Mouse (Mus musculus) spleen, adult 2 months (tissue): ENCODE data around the gene Klf7. TPM values are rescaled to one million over a fixed set of nuclear protein-coding genes. Genes with fewer than 3 reads are reported as not detected.

Source experiments
- DNase-seq, 2 experiments: peaks; one replicate each; pipeline versions ENCODE4 v3.0.0 to v3.0.0-alpha.2; 2012 to 2021; ENCODE audit warnings: low spot score in 2 of 2, low read depth in 1 of 2
- H3K27ac ChIP-seq: fragments of 200-500 bp; 2 replicates; pipeline ENCODE4 v1.5.1; 2012; ENCODE audit warnings: low read length, inconsistent platforms; ENCODE audit not compliant: insufficient read depth
- H3K27me3 ChIP-seq: fragments of 200-500 bp; 2 replicates; pipeline ENCODE4 v1.6.1; 2012; ENCODE audit warnings: mild to moderate bottlenecking, moderate library complexity, low read length, inconsistent platforms; ENCODE audit not compliant: control insufficient read depth, insufficient read depth
- H3K36me3 ChIP-seq: fragments of 200-500 bp; 2 replicates; pipeline ENCODE4 v1.6.1; 2012; ENCODE audit warnings: mild to moderate bottlenecking, low read length, inconsistent platforms; ENCODE audit not compliant: control insufficient read depth, insufficient read depth
- H3K4me1 ChIP-seq: fragments of 200-500 bp; 2 replicates; pipeline ENCODE4 v1.6.1; 2011; ENCODE audit warnings: inconsistent platforms; ENCODE audit not compliant: control insufficient read depth, insufficient read depth, insufficient read length
- H3K4me3 ChIP-seq: fragments of 200-500 bp; 2 replicates; pipeline ENCODE4 v1.5.1; 2011; ENCODE audit warnings: mild to moderate bottlenecking, inconsistent platforms; ENCODE audit not compliant: insufficient read depth, insufficient read length; ENCODE audit errors: extremely low read depth
- CTCF ChIP-seq: fragments of 200-500 bp; IDR thresholded peaks from 2 replicates; pipeline ENCODE4 v1.5.1; 2011; ENCODE audit warnings: mild to moderate bottlenecking, inconsistent platforms; ENCODE audit not compliant: insufficient read depth, insufficient read length, insufficient replicate concordance; ENCODE audit errors: extremely low read depth
- POLR2A ChIP-seq: fragments of 200-500 bp; IDR thresholded peaks from 2 replicates; pipeline ENCODE4 v1.6.1; 2011; ENCODE audit warnings: low read depth, low read length, inconsistent platforms
- WGBS: fragments of 180-500 bp; shearing (Covaris S2); methylation state at CpG from one replicate; pipeline ENCODE4 v1.1.7; 2018; 5-methylcytosine and 5-hydroxymethylcytosine counted together
- polyA plus RNA-seq: library from polyadenylated mRNA; depleted of rRNA; stranded (reverse); fragments of >200 nt; gene quantifications from 2 replicates; pipeline ENCODE4 v1.2.3, GENCODE M21; 2012

Klf7 gene
- polyA plus RNA-seq, 1 experiment = 11.5 TPM

DNA sequence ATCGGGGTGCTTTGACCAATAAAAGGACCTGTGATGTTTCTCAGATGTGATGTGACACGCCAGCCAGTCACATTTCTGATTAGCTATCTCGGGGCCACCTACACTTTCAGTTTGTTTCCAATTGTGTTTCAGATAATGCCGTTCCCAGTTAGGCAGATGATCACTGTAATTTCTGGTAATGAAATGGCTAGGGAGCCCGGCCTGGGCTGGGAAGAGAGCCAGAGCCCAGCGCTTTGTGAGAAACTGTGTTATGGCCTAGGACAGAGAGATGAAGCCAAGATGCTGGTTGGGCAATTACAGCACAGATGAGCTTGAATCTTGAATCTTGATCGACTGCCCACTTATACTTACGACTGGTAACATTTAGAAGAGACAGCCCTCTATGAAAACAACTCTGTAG lies 122.6 kb downstream of the Klf7 start:
- TF ChIP-seq POLR2A (no peak), CTCF (no peak)
- no peak for DNase-seq
- Histone ChIP-seq H3K27ac (no peak overlapping the region), H3K4me1 (peaks cover 17% of the 10 kb centered on the region; the same call in 1 of the 2 replicates), H3K4me3 (no peak overlapping the region), H3K27me3 (no peaks in the 10 kb centered on the region), H3K36me3 (no peaks in the 10 kb centered on the region)
- WGBS = 89% methylated on average over 8 of the region's 8 CpGs

DNA sequence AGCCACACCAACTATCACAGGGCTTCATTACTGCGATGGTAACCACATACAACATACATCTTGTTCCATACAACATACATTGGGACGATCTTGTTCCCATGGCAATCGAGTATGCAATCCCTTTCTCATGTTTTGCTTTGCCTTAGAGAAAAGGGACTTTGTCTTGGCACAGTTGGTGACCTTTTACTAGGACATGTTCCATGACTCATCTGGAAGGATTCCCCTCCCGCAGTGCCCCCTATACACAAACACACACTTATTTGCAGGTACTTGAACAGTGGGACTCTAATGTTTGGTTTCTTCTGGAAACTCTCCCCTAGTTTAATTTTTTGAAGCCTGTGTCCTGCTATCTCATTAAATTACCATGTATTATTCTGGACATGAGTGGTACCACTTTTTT lies 123.2 kb downstream of the Klf7 start:
- Histone ChIP-seq H3K4me3 (no peak overlapping the region), H3K36me3 (no peaks in the 10 kb centered on the region), H3K27ac (no peak overlapping the region), H3K4me1 (peaks cover 14% of the 10 kb centered on the region; the same call in 1 of the 2 replicates), H3K27me3 (no peaks in the 10 kb centered on the region)
- no peak for DNase-seq
- WGBS = 93% methylated on average over 4 of the region's 4 CpGs
- TF ChIP-seq POLR2A (no peak), CTCF (no peak)

DNA sequence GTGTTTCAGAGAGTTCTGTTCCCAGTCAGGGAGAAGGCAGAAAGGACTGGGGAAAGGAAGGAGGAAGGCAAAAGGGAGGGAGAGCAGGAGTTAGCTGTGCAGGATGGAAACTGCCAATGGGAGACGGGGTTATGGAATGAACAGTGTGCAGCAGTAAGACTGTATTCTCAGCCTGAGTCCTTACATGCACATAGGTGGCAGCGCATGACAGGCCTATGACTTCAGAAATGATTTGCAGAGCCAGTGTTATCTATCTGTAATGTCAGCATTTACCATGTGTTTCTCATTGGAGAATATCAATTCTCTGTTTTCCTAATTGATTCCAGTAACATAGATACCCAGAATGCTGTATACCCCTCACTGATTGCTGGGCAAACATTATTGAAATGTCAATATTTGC lies 123.9 kb downstream of the Klf7 start:
- TF ChIP-seq POLR2A (no peak), CTCF (no peak)
- 92% methylated on average over 2 of the region's 2 CpGs for WGBS
- no peak overlapping the region for H3K27ac ChIP-seq
- no peak for DNase-seq
- no peak overlapping the region for H3K4me3 ChIP-seq
- H3K27me3 ChIP-seq = no peaks in the 10 kb centered on the region
- no peaks in the 10 kb centered on the region for H3K36me3 ChIP-seq
- H3K4me1 ChIP-seq = peaks cover 8% of the 10 kb centered on the region; the same call in 1 of the 2 replicates

DNA sequence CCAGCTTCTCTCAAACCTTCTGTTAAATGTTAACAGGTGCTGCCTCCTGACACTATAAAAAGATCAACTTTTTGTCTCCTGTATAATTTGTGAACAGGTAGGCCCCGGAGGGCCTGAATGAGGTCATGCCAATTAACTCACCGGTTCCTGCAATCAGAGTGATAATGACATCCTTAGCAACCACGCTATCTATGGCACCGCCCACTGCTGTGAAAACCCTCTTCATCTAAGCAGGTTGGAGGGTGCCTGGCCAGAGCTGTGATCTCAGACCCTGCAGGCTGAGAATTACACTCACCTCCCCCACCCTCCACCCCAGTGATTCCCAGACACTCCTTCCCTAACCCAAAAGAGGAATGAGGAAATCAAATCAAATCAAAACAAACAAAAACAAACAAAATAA lies 126.3 kb downstream of the Klf7 start:
- no peak overlapping the region for H3K27ac ChIP-seq
- H3K4me1 ChIP-seq = peaks cover 5% of the 10 kb centered on the region; the same call in 1 of the 2 replicates
- H3K27me3 ChIP-seq = no peaks in the 10 kb centered on the region
- no peak for DNase-seq
- no peak overlapping the region for H3K4me3 ChIP-seq
- TF ChIP-seq CTCF (no peak), POLR2A (no peak)
- 47% methylated on average over 4 of the region's 4 CpGs for WGBS
- no peaks in the 10 kb centered on the region for H3K36me3 ChIP-seq

DNA sequence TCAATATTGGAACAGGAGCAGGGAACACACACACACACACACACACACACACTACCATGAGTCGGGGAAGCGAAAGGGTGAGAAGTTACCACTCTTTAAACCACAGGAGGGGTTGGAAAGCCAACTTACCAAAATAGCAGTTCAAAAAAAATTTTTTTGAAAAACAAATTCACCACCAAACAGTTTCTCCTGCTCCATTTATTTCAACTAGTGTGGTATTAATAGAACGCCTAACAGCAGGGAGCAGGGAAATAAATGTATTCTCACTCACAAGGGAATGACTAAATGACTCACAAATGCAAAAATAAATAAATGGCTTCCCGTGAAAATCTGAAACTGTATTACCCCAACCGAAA lies 127.0 kb downstream of the Klf7 start:
- H3K4me1 ChIP-seq = no peaks in the 10 kb centered on the region; the same call in 1 of the 2 replicates
- H3K36me3 ChIP-seq = no peaks in the 10 kb centered on the region
- no peak overlapping the region for H3K4me3 ChIP-seq
- DNase-seq = no peak
- no peak overlapping the region for H3K27ac ChIP-seq
- 29% methylated on average over 5 of the region's 5 CpGs for WGBS
- no peak for TF ChIP-seq POLR2A
- TF ChIP-seq CTCF = no peak
- no peaks in the 10 kb centered on the region for H3K27me3 ChIP-seq

DNA sequence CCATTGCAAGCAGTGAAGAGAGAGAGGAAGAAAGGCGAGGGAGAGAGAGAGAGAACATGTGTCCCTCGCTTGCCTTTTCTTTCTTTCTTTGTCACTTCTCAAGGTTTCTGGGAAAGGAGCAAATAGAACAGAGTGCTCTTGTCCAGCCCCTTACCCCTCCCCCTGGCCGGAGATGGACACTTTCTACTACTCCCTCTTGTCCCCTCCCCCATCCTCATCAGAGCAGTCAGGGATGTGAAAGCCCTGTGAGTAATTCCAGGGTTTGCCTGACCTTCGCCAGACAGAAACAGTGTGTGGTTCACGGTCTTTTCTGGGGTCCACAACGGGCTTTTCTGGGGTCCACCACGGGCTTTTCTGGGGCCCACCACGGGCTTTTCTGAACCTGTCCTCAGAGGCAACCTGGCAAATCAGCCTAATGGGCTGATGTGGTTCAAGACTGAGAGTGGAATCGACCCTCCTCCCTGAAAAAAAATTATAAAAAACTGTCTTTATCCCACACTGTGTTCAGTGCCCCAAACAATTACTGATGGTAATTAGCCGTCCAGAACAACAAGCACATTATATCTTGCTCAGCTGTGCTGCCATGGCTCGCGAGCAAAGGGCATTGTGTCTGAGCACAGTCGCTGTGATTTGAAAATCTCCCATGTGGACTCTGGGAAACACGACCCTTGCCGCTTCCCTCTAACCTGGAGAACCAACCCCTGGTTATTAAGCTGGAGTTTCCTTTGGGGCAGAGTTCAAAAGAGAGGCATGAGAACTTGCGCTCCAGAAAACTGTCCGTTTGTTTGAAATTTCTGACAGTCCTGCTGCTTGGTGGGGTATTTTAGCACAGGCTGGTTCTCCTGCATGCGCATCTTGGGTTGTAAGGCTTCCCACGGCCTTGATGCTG lies 127.6 kb downstream of the Klf7 start:
- H3K4me1 ChIP-seq = no peaks in the 10 kb centered on the region
- no peak for TF ChIP-seq CTCF
- no peak for TF ChIP-seq POLR2A
- WGBS = 63% methylated on average over 19 of the region's 19 CpGs
- H3K36me3 ChIP-seq = no peaks in the 10 kb centered on the region
- no peaks in the 10 kb centered on the region for H3K27me3 ChIP-seq
- no peak for DNase-seq
- H3K4me3 ChIP-seq = no peak overlapping the region
- H3K27ac ChIP-seq = no peak overlapping the region

DNA sequence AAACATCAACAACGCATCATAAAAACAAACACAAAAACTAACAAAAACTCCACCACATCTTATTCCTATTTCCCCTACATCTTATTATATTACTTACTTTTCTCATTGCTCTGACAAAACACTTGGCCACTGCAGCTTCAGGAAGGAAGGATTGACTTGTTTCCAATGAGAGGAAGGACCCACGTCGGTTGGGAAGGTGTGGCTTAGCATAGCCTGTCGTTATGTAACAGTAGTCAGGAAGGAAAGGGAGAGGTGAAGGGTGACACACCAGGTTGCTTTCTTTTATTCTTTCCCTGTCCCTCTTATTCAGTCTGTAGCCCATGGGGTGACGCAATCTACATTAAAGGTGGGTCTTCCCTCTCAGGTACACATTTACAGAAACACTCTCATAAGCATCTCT lies 129.6 kb downstream of the Klf7 start:
- no peaks in the 10 kb centered on the region for H3K27me3 ChIP-seq
- no peak for DNase-seq
- TF ChIP-seq CTCF = no peak
- no peak for TF ChIP-seq POLR2A
- H3K4me1 ChIP-seq = no peaks in the 10 kb centered on the region
- H3K27ac ChIP-seq = no peak overlapping the region
- no peak overlapping the region for H3K4me3 ChIP-seq
- H3K36me3 ChIP-seq = no peaks in the 10 kb centered on the region
- 41% methylated on average over 5 of the region's 5 CpGs for WGBS
